Mouse (Mus musculus): ENCODE results near the gene Maz. TPM values are rescaled to one million over a fixed set of nuclear protein-coding genes. Genes with fewer than 3 reads are reported as not detected.
A peak's percentile ranks its signal among the peaks of the same experiment; 100 is the strongest.

The Maz gene
- polyA plus RNA-seq, 1 experiment from 2014 or later: 68.3 TPM

- WGBS: 93% methylated on average over 1 of the region's 1 CpGs
- no peak overlapping the region for H3K9ac ChIP-seq (replicated peaks; ENCODE audit: low read length)
- H3K27ac ChIP-seq (replicated peaks; ENCODE audit: low read depth, low read length): no peak overlapping the region
- no peak for DNase-seq
- H3K4me1 ChIP-seq (ENCODE audit: control insufficient read depth, insufficient read depth, low read length): peaks cover 8% of the 10 kb centered on the region
- H3K9me3 ChIP-seq (ENCODE audit: control insufficient read depth, low read length): no peaks in the 10 kb centered on the region
- peaks cover 22% of the 10 kb centered on the region; the same call in 1 of the 2 replicates for H3K36me3 ChIP-seq (ENCODE audit: control insufficient read depth, insufficient read depth, low read length)
- H3K27me3 ChIP-seq (ENCODE audit: control insufficient read depth, insufficient read depth, low read length): no peaks in the 10 kb centered on the region
- H3K4me3 ChIP-seq (replicated peaks; ENCODE audit: low read depth, low read length): no peak overlapping the region
- no peak for ATAC-seq (ENCODE audit: low FRiP score, low TSS enrichment)
- H3K4me2 ChIP-seq (ENCODE audit: low read length): no peak overlapping the region
These were observed 4.4 kb upstream of the Maz start for GRCm38 (mm10) chr7:127031244-127031643.

GRCm38 (mm10) chr7:127030172-127030571 is 3.3 kb upstream of the Maz start:
- ATAC-seq (ENCODE audit: low FRiP score, low TSS enrichment): no peak

GRCm38 (mm10) chr7:127027885-127028284 is 1.0 kb upstream of the Maz start:
- H3K36me3 ChIP-seq (ENCODE audit: control insufficient read depth, insufficient read depth, low read length): peaks cover 29% of the 10 kb centered on the region
- peak overlapping the region; percentile 91 for H3K4me2 ChIP-seq (ENCODE audit: low read length)
- peaks cover 27% of the 10 kb centered on the region for H3K4me1 ChIP-seq (ENCODE audit: control insufficient read depth, insufficient read depth, low read length)
- peak overlapping the region; percentile 95 for H3K4me3 ChIP-seq (replicated peaks; ENCODE audit: low read depth, low read length)
- no peaks in the 10 kb centered on the region for H3K9me3 ChIP-seq (ENCODE audit: control insufficient read depth, low read length)
- 59% methylated on average over 8 of the region's 8 CpGs for WGBS
- peak overlapping the region; percentile 100 for H3K27ac ChIP-seq (replicated peaks; ENCODE audit: low read depth, low read length)
- H3K9ac ChIP-seq (replicated peaks; ENCODE audit: low read length): peak overlapping the region; percentile 99
- no peak for DNase-seq
- no peaks in the 10 kb centered on the region for H3K27me3 ChIP-seq (ENCODE audit: control insufficient read depth, insufficient read depth, low read length)
- ATAC-seq (ENCODE audit: low FRiP score, low TSS enrichment): peak; percentile 0; the same call in 1 of the 2 replicates

More at GRCm38 (mm10) chr7:127030172-127030571, 3.3 kb upstream of the Maz start:
- 100% methylated on average over 1 of the region's 1 CpGs for WGBS
- peaks cover 8% of the 10 kb centered on the region for H3K4me1 ChIP-seq (ENCODE audit: control insufficient read depth, insufficient read depth, low read length)
- no peak overlapping the region for H3K27ac ChIP-seq (replicated peaks; ENCODE audit: low read depth, low read length)
- H3K27me3 ChIP-seq (ENCODE audit: control insufficient read depth, insufficient read depth, low read length): no peaks in the 10 kb centered on the region
- no peak overlapping the region for H3K9ac ChIP-seq (replicated peaks; ENCODE audit: low read length)
- DNase-seq: no peak
- no peaks in the 10 kb centered on the region for H3K9me3 ChIP-seq (ENCODE audit: control insufficient read depth, low read length)
- no peak overlapping the region for H3K4me3 ChIP-seq (replicated peaks; ENCODE audit: low read depth, low read length)
- H3K4me2 ChIP-seq (ENCODE audit: low read length): no peak overlapping the region
- H3K36me3 ChIP-seq (ENCODE audit: control insufficient read depth, insufficient read depth, low read length): peaks cover 22% of the 10 kb centered on the region; the same call in 1 of the 2 replicates

- Histone ChIP-seq H3K4me1 (ENCODE audit: control insufficient read depth, insufficient read depth, low read length) (peaks cover 30% of the 10 kb centered on the region), H3K36me3 (ENCODE audit: control insufficient read depth, insufficient read depth, low read length) (peaks cover 35% of the 10 kb centered on the region), H3K27ac (replicated peaks; ENCODE audit: low read depth, low read length) (peak overlapping the region; percentile 100), H3K27me3 (ENCODE audit: control insufficient read depth, insufficient read depth, low read length) (no peaks in the 10 kb centered on the region), H3K9me3 (ENCODE audit: control insufficient read depth, low read length) (no peaks in the 10 kb centered on the region), H3K4me3 (replicated peaks; ENCODE audit: low read depth, low read length) (peak overlapping the region; percentile 95), H3K4me2 (ENCODE audit: low read length) (peak overlapping the region; percentile 91), H3K9ac (replicated peaks; ENCODE audit: low read length) (peak overlapping the region; percentile 99)
- WGBS: 6% methylated on average over 6 of the region's 48 CpGs
- ATAC-seq (ENCODE audit: low FRiP score, low TSS enrichment) (no peak; the same call in 1 of the 2 replicates), DNase-seq (no peak)
These were observed 237 bp downstream of the Maz start for GRCm38 (mm10) chr7:127026616-127026983.

GRCm38 (mm10) chr7:127026161-127026600 is 656 bp downstream of the Maz start:
- no peaks in the 10 kb centered on the region for H3K9me3 ChIP-seq (ENCODE audit: control insufficient read depth, low read length)
- peaks cover 35% of the 10 kb centered on the region for H3K36me3 ChIP-seq (ENCODE audit: control insufficient read depth, insufficient read depth, low read length)
- DNase-seq (no peak), ATAC-seq (ENCODE audit: low FRiP score, low TSS enrichment) (peak; percentile 27)
- peak overlapping the region; percentile 91 for H3K4me2 ChIP-seq (ENCODE audit: low read length)
- peaks cover 34% of the 10 kb centered on the region for H3K4me1 ChIP-seq (ENCODE audit: control insufficient read depth, insufficient read depth, low read length)
- peak overlapping the region; percentile 95 for H3K4me3 ChIP-seq (replicated peaks; ENCODE audit: low read depth, low read length)
- H3K27ac ChIP-seq (replicated peaks; ENCODE audit: low read depth, low read length): peak overlapping the region; percentile 100
- 0% methylated on average over 36 of the region's 48 CpGs for WGBS
- H3K27me3 ChIP-seq (ENCODE audit: control insufficient read depth, insufficient read depth, low read length): no peaks in the 10 kb centered on the region
- peak overlapping the region; percentile 99 for H3K9ac ChIP-seq (replicated peaks; ENCODE audit: low read length)

GRCm38 (mm10) chr7:127025556-127026160 is 1.2 kb downstream of the Maz start:
- peaks cover 36% of the 10 kb centered on the region for H3K4me1 ChIP-seq (ENCODE audit: control insufficient read depth, insufficient read depth, low read length)
- H3K9me3 ChIP-seq (ENCODE audit: control insufficient read depth, low read length): no peaks in the 10 kb centered on the region
- no peaks in the 10 kb centered on the region for H3K27me3 ChIP-seq (ENCODE audit: control insufficient read depth, insufficient read depth, low read length)
- H3K4me3 ChIP-seq (replicated peaks; ENCODE audit: low read depth, low read length): peak overlapping the region; percentile 95
- ATAC-seq (ENCODE audit: low FRiP score, low TSS enrichment) (no peak), DNase-seq (peak; percentile 72)
- H3K4me2 ChIP-seq (ENCODE audit: low read length): peak overlapping the region; percentile 91
- peak overlapping the region; percentile 100 for H3K27ac ChIP-seq (replicated peaks; ENCODE audit: low read depth, low read length)
- peak overlapping the region; percentile 99 for H3K9ac ChIP-seq (replicated peaks; ENCODE audit: low read length)
- H3K36me3 ChIP-seq (ENCODE audit: control insufficient read depth, insufficient read depth, low read length): peaks cover 35% of the 10 kb centered on the region
- under 1% methylated on average over 62 of the region's 65 CpGs for whole genome bisulfite sequencing

GRCm38 (mm10) chr7:127024755-127025555 is 1.9 kb downstream of the Maz start:
- Histone ChIP-seq H3K4me2 (ENCODE audit: low read length) (peak overlapping the region; percentile 91), H3K9me3 (ENCODE audit: control insufficient read depth, low read length) (no peaks in the 10 kb centered on the region), H3K36me3 (ENCODE audit: control insufficient read depth, insufficient read depth, low read length) (peaks cover 31% of the 10 kb centered on the region), H3K4me3 (replicated peaks; ENCODE audit: low read depth, low read length) (peak overlapping the region; percentile 95), H3K9ac (replicated peaks; ENCODE audit: low read length) (peak overlapping the region; percentile 99), H3K27ac (replicated peaks; ENCODE audit: low read depth, low read length) (peak overlapping the region; percentile 100), H3K4me1 (ENCODE audit: control insufficient read depth, insufficient read depth, low read length) (peaks cover 43% of the 10 kb centered on the region), H3K27me3 (ENCODE audit: control insufficient read depth, insufficient read depth, low read length) (no peaks in the 10 kb centered on the region)
- DNase-seq (peak; percentile 88), ATAC-seq (ENCODE audit: low FRiP score, low TSS enrichment) (peak; percentile 14; the same call in 1 of the 2 replicates)
- WGBS: under 1% methylated on average over 30 of the region's 30 CpGs

GRCm38 (mm10) chr7:127023896-127024690 is 2.7 kb downstream of the Maz start:
- DNase-seq (no peak), ATAC-seq (ENCODE audit: low FRiP score, low TSS enrichment) (no peak)
- H3K27me3 ChIP-seq (ENCODE audit: control insufficient read depth, insufficient read depth, low read length): no peaks in the 10 kb centered on the region
- H3K36me3 ChIP-seq (ENCODE audit: control insufficient read depth, insufficient read depth, low read length): peaks cover 31% of the 10 kb centered on the region
- no peaks in the 10 kb centered on the region for H3K9me3 ChIP-seq (ENCODE audit: control insufficient read depth, low read length)
- H3K27ac ChIP-seq (replicated peaks; ENCODE audit: low read depth, low read length): peak overlapping the region; percentile 100
- H3K4me3 ChIP-seq (replicated peaks; ENCODE audit: low read depth, low read length): peak overlapping the region; percentile 95
- WGBS: 14% methylated on average over 19 of the region's 19 CpGs
- H3K4me2 ChIP-seq (ENCODE audit: low read length): peak overlapping the region; percentile 91
- peaks cover 50% of the 10 kb centered on the region for H3K4me1 ChIP-seq (ENCODE audit: control insufficient read depth, insufficient read depth, low read length)
- H3K9ac ChIP-seq (replicated peaks; ENCODE audit: low read length): peak overlapping the region; percentile 99
